Mouse (Mus musculus) lung, postnatal 0 days (tissue): Measurements from ENCODE around the gene Car3.

ENCODE experiments used
- CTCF ChIP-seq: IDR thresholded peaks from 2 replicates; pipeline ENCODE4 v1.5.1; 2016; ENCODE audit warnings: antibody characterized with exemption, mild to moderate bottlenecking
- EP300 ChIP-seq: IDR thresholded peaks from 2 replicates; pipeline ENCODE4 v1.6.1; 2016; ENCODE audit warnings: antibody characterized with exemption, mild to moderate bottlenecking, control low read depth

DNA sequence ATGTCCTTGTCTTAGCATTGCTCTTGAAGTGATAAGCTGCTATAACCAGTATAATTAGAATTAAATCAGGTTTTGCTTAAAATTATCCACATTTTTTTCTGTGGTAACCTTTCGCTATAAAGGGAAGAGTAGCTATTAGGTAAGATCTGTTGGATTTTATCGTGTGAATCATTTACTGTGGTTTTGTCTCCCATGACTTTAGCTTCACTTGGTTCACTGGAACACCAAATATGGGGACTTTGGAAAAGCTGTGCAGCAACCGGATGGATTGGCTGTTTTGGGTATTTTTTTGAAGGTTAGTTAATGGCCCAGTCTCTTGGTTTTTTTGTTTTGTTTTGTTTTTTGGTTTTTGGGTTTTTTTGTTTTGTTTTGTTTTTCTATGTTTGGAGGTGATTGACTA lies 32.0 kb downstream of the Car3 start:
- TF ChIP-seq CTCF (no peak), EP300 (no peak)
